Comparison of ENCODE assay signal across 24 mouse cellular contexts in the genomic region with DNA sequence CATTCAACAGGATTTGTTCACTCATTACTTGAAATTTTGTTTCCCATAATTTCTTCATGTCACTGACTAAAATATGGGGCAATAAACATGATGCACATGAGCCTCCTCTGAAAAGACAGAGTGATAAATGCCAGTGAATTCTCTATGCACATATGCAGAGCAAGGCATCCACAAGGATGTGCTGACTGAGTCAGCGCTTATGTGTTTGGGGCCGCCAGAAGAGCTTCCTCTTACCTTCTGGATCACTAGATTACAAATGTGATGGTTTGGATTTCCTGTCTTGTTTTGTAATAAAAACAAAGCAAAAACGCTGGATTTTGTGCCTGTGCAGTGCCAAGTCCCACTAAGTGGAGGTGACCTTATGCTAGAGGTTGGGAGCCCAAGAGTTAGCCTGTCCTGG. TPM values are rescaled to one million over a fixed set of nuclear protein-coding genes. Genes with fewer than 3 reads are reported as not detected.
DNase-seq lines count a peak whose midpoint lies in the region; ATAC-seq lines count a peak whose summit lies in the region.
"Had no signal": no experiment of that assay in that cellular context is flagged by ENCODE, and none has a peak within 500 bp of the region (broad histone marks: within the 10 kb centered on the region; RNA-seq: fewer than 3 reads in every experiment).

No protein-coding gene starts in this region.

- WGBS in hindbrain, embryonic 14.5 days = 83% methylated on average over 3 of the region's 3 CpGs

- H3K4me3 ChIP-seq in hindbrain, embryonic 14.5 days (replicated peaks; ENCODE audit: low read length) = no peak overlapping the region

- no peak overlapping the region for H3K9ac ChIP-seq in hindbrain, embryonic 14.5 days

- no peaks in the 10 kb centered on the region for H3K4me1 ChIP-seq in hindbrain, embryonic 14.5 days (replicated peaks; ENCODE audit: control insufficient read depth, insufficient read depth, low read length)

- no peaks in the 10 kb centered on the region for H3K9me3 ChIP-seq in hindbrain, embryonic 14.5 days (ENCODE audit: control insufficient read depth, low read length)
- H3K9me3 ChIP-seq: G1E had no signal

- DNase-seq in frontal cortex, postnatal 14 days (ENCODE audit: low spot score in 2 of 2) = no peak
- DNase-seq in 416B (ENCODE audit: low read depth) = peak; percentile 82
- DNase-seq in gastrocnemius, adult 8-10 months (ENCODE audit: low spot score in 2 of 2) = no peak
- DNase-seq in hindbrain, embryonic 14.5 days (ENCODE audit: low spot score) = no peak
- no peak for DNase-seq in kidney, adult 18-20 months
- DNase-seq: adrenal gland, adult 2 months; adrenal gland, adult 8-10 months; adrenal gland, postnatal 10 days; adrenal gland, postnatal 14 days; adrenal gland, postnatal 25 days; adrenal gland, postnatal 36 days; B cell, adult 2 months; cerebellum, adult 11 months; cerebellum, adult 11-12 months; cerebellum, adult 18-20 months had no signal

- no peak overlapping the region for H3K4me2 ChIP-seq in hindbrain, embryonic 14.5 days (replicated peaks)

- no peaks in the 10 kb centered on the region for H3K27me3 ChIP-seq in hindbrain, embryonic 14.5 days (ENCODE audit: control insufficient read depth, insufficient read depth, low read length)
- H3K27me3 ChIP-seq: CH12.LX, Patski had no signal

- H3K27ac ChIP-seq in hindbrain, embryonic 14.5 days = no peak overlapping the region

- peak; percentile 53; the same call in 1 of the 2 replicates for ATAC-seq in frontal cortex, adult (ENCODE audit: low TSS enrichment)
- peak; percentile 42; the same call in 1 of the 2 replicates for ATAC-seq in common myeloid progenitor, adult 5-6 weeks (replicated peaks; ENCODE audit: low read depth, poor library complexity, severe bottlenecking)
- peak; percentile 34 to 48; a peak in 2 of 4 replicates for ATAC-seq in hematopoietic stem cell, adult 5-6 weeks (replicated peaks in 1 of 2; ENCODE audit: insufficient read depth in 1 of 2, low FRiP score in 2 of 2, low TSS enrichment in 1 of 2, low read depth in 1 of 2, poor library complexity in 2 of 2, severe bottlenecking in 2 of 2)
- no peak for ATAC-seq in hindbrain, embryonic 14.5 days (ENCODE audit: low FRiP score)
- ATAC-seq: activated CD4-positive, CD25-positive, alpha-beta regulatory T cell, adult 4 months; CD4-positive, CD25-positive, alpha-beta regulatory T cell, adult 4 months; Patski had no signal

- H3K36me3 ChIP-seq in hindbrain, embryonic 14.5 days (replicated peaks; ENCODE audit: control insufficient read depth, insufficient read depth) = peaks cover 51% of the 10 kb centered on the region
- H3K36me3 ChIP-seq: G1E had no signal

RNA-seq across cellular contexts. Expression of a gene that starts 22.0 kb away (rescaled TPM):
- 1.0 TPM in 1 of 2 replicates, not detected in the other for total RNA-seq in common myeloid progenitor, adult 5-6 weeks (2017)
- total RNA-seq in hematopoietic stem cell, adult 5-6 weeks (2017) = 1.0 and 1.4 TPM in 2 replicates
- 1 to 10 TPM in 3 of 4 experiments, under 1 TPM in 1; 0.90 to 1.9 (median 1.5) TPM for total RNA-seq in gastrocnemius, adult 8-10 months (2022)
- polyA plus RNA-seq in hindbrain, embryonic 14.5 days (2014; fragmentation: Nextera tagmentation; extraction: Ambion mirVana) = 109 and 121 TPM in 2 replicates
- total RNA-seq: G1E, MEL had no signal
- polyA plus RNA-seq: activated CD4-positive, CD25-positive, alpha-beta regulatory T cell, adult 4 months; G1E had no signal
